Mouse (Mus musculus) stomach, embryonic 16.5 days (tissue): Measurements from ENCODE around the gene Gm17660. TPM values are rescaled to one million over a fixed set of nuclear protein-coding genes. Genes with fewer than 3 reads are reported as not detected.

Source experiments
- ATAC-seq: fragments of 200-750 bp; cut with Nextera tagmentation; 2 replicates; pipeline ENCODE4 v1.8.0; 2017; ENCODE audit warnings: moderate number of reproducible peaks, moderate TSS enrichment; ENCODE audit not compliant: insufficient read depth, low FRiP score
- H3K27ac ChIP-seq: fragments of 300-500 bp; sonication (generic); 2 replicates; pipeline ENCODE4 v1.5.1; 2014; ENCODE audit warnings: low read length
- H3K27me3 ChIP-seq: fragments of 300-500 bp; sonication (generic); 2 replicates; pipeline ENCODE4 v1.6.1; 2014; ENCODE audit warnings: low read length, control low read depth, mixed read lengths; ENCODE audit not compliant: control insufficient read depth, insufficient read depth
- H3K36me3 ChIP-seq: fragments of 300-500 bp; sonication (generic); 2 replicates; pipeline ENCODE4 v1.6.1; 2014; ENCODE audit warnings: low read length; ENCODE audit not compliant: control insufficient read depth, insufficient read depth
- H3K4me1 ChIP-seq: fragments of 300-500 bp; sonication (generic); 2 replicates; pipeline ENCODE4 v1.6.1; 2014; ENCODE audit warnings: low read length, control low read depth, mixed read lengths; ENCODE audit not compliant: control insufficient read depth, insufficient read depth
- H3K4me2 ChIP-seq: fragments of 300-500 bp; sonication (generic); 2 replicates; pipeline ENCODE4 v1.6.1; 2014; ENCODE audit warnings: low read depth, low read length, mixed read lengths
- H3K4me3 ChIP-seq: fragments of 300-500 bp; sonication (generic); replicated peaks from 2 replicates; pipeline ENCODE4 v1.5.1; 2014; ENCODE audit warnings: mild to moderate bottlenecking, low read length
- H3K9ac ChIP-seq: fragments of 300-500 bp; sonication (generic); 2 replicates; pipeline ENCODE4 v1.6.1; 2014; ENCODE audit warnings: low read length
- H3K9me3 ChIP-seq: fragments of 300-500 bp; sonication (generic); replicated peaks from 2 replicates; pipeline ENCODE4 v1.6.1; 2016; ENCODE audit warnings: low read length, control low read depth; ENCODE audit not compliant: control insufficient read depth
- WGBS: fragments of 180-500 bp; shearing (Covaris S2); extraction: QIAGEN DNeasy Blood & Tissue Kit; methylation state at CpG from one replicate; pipeline ENCODE4 v1.1.7; 2014; 5-methylcytosine and 5-hydroxymethylcytosine counted together
- polyA plus RNA-seq: library from polyadenylated mRNA; unstranded; fragments of >200 nt; fragmentation: Nextera tagmentation; extraction: Ambion mirVana; gene quantifications from 2 replicates; pipeline ENCODE4 v1.2.1, GENCODE M21; 2015

Gene Gm17660
- polyA plus RNA-seq, 1 experiment from 2014 or later = 0.57 TPM

- Histone ChIP-seq H3K4me1 (peaks cover 5% of the 10 kb centered on the region; the same call in 1 of the 2 replicates), H3K27me3 (no peaks in the 10 kb centered on the region), H3K9me3 (no peaks in the 10 kb centered on the region), H3K4me3 (no peak overlapping the region), H3K4me2 (no peak overlapping the region), H3K36me3 (peaks cover 4% of the 10 kb centered on the region), H3K9ac (no peak overlapping the region), H3K27ac (no peak overlapping the region)
- WGBS = 90% methylated on average over 7 of the region's 7 CpGs
- no peak for ATAC-seq
Observed at GRCm38 (mm10) chr5:104068751-104069150, 8.7 kb downstream of the Gm17660 start.

GRCm38 (mm10) chr5:104062773-104063551 is 14.4 kb downstream of the Gm17660 start:
- 91% methylated on average over 11 of the region's 11 CpGs for WGBS
- Histone ChIP-seq H3K9ac (no peak overlapping the region), H3K9me3 (no peaks in the 10 kb centered on the region), H3K4me2 (no peak overlapping the region), H3K4me1 (no peaks in the 10 kb centered on the region), H3K4me3 (no peak overlapping the region), H3K27me3 (no peaks in the 10 kb centered on the region), H3K36me3 (peaks cover 4% of the 10 kb centered on the region), H3K27ac (no peak overlapping the region)
- no peak for ATAC-seq

- Histone ChIP-seq H3K36me3 (peaks cover 4% of the 10 kb centered on the region), H3K27ac (no peak overlapping the region), H3K9me3 (no peaks in the 10 kb centered on the region), H3K9ac (no peak overlapping the region), H3K4me2 (no peak overlapping the region), H3K4me1 (no peaks in the 10 kb centered on the region), H3K27me3 (no peaks in the 10 kb centered on the region), H3K4me3 (no peak overlapping the region)
- 82% methylated on average over 13 of the region's 13 CpGs for WGBS
- no peak for ATAC-seq
Observed at GRCm38 (mm10) chr5:104061936-104062772, 15.3 kb downstream of the Gm17660 start.

- Histone ChIP-seq H3K27me3 (no peaks in the 10 kb centered on the region), H3K27ac (no peak overlapping the region), H3K4me2 (no peak overlapping the region), H3K9ac (no peak overlapping the region), H3K4me1 (no peaks in the 10 kb centered on the region), H3K36me3 (peaks cover 4% of the 10 kb centered on the region), H3K4me3 (no peak overlapping the region), H3K9me3 (no peaks in the 10 kb centered on the region)
- ATAC-seq = no peak
- 85% methylated on average over 5 of the region's 5 CpGs for WGBS
Observed at GRCm38 (mm10) chr5:104060429-104060828, 17.0 kb downstream of the Gm17660 start.

- Histone ChIP-seq H3K27me3 (no peaks in the 10 kb centered on the region), H3K36me3 (no peaks in the 10 kb centered on the region), H3K9ac (0 out of 2 replicates have a peak overlapping the region, but pooled peaks have one; percentile 23), H3K9me3 (no peaks in the 10 kb centered on the region), H3K4me2 (no peak overlapping the region), H3K27ac (peak overlapping the region; percentile 28; the same call in 1 of the 2 replicates), H3K4me3 (no peak overlapping the region), H3K4me1 (no peaks in the 10 kb centered on the region)
- 74% methylated on average over 9 of the region's 9 CpGs for WGBS
- ATAC-seq = peak; percentile 64; the same call in 1 of the 2 replicates
Observed at GRCm38 (mm10) chr5:104059628-104060027, 17.8 kb downstream of the Gm17660 start.

GRCm38 (mm10) chr5:104058021-104058420 is 19.4 kb downstream of the Gm17660 start:
- WGBS = 67% methylated on average over 15 of the region's 15 CpGs
- Histone ChIP-seq H3K4me3 (no peak overlapping the region), H3K27ac (no peak overlapping the region), H3K9ac (no peak overlapping the region), H3K36me3 (no peaks in the 10 kb centered on the region), H3K4me1 (no peaks in the 10 kb centered on the region), H3K27me3 (no peaks in the 10 kb centered on the region), H3K4me2 (no peak overlapping the region), H3K9me3 (no peaks in the 10 kb centered on the region)
- no peak for ATAC-seq

GRCm38 (mm10) chr5:104056295-104056694 is 21.1 kb downstream of the Gm17660 start:
- Histone ChIP-seq H3K27ac (no peak overlapping the region), H3K9me3 (no peaks in the 10 kb centered on the region), H3K27me3 (no peaks in the 10 kb centered on the region), H3K9ac (no peak overlapping the region), H3K36me3 (peaks cover 5% of the 10 kb centered on the region), H3K4me3 (no peak overlapping the region), H3K4me2 (no peak overlapping the region), H3K4me1 (no peaks in the 10 kb centered on the region)
- ATAC-seq = no peak
- WGBS = 89% methylated on average over 7 of the region's 7 CpGs

- Histone ChIP-seq H3K27me3 (no peaks in the 10 kb centered on the region), H3K4me1 (no peaks in the 10 kb centered on the region), H3K27ac (no peak overlapping the region), H3K36me3 (peaks cover 7% of the 10 kb centered on the region), H3K9me3 (no peaks in the 10 kb centered on the region), H3K4me3 (no peak overlapping the region), H3K4me2 (no peak overlapping the region), H3K9ac (no peak overlapping the region)
- no peak for ATAC-seq
- 87% methylated on average over 4 of the region's 4 CpGs for WGBS
Observed at GRCm38 (mm10) chr5:104055816-104056215, 21.6 kb downstream of the Gm17660 start.

GRCm38 (mm10) chr5:104054938-104055337 is 22.5 kb downstream of the Gm17660 start:
- H3K4me2 ChIP-seq = no peak overlapping the region
- no peak overlapping the region for H3K4me3 ChIP-seq
- no peak overlapping the region for H3K9ac ChIP-seq
- H3K36me3 ChIP-seq = peaks cover 7% of the 10 kb centered on the region
- no peaks in the 10 kb centered on the region for H3K4me1 ChIP-seq
- ATAC-seq = no peak
- no peak overlapping the region for H3K27ac ChIP-seq
- no peaks in the 10 kb centered on the region for H3K27me3 ChIP-seq
- WGBS = 95% methylated on average over 4 of the region's 4 CpGs
- H3K9me3 ChIP-seq = no peaks in the 10 kb centered on the region
